Mouse (Mus musculus) lung, adult 2 months (tissue): Measurements from ENCODE around the gene Rufy2.

Experiments used
- CTCF ChIP-seq: fragments of 200-500 bp; IDR thresholded peaks from 2 replicates; pipeline ENCODE4 v1.5.1; 2011; ENCODE audit warnings: mild to moderate bottlenecking, low read length, control low read depth; ENCODE audit not compliant: insufficient read depth
- POLR2A ChIP-seq: fragments of 200-500 bp; IDR thresholded peaks from 2 replicates; pipeline ENCODE4 v1.6.1; 2011; ENCODE audit warnings: low read depth, mild to moderate bottlenecking, control low read depth, low read length, borderline replicate concordance; ENCODE audit errors: extremely low read depth

DNA sequence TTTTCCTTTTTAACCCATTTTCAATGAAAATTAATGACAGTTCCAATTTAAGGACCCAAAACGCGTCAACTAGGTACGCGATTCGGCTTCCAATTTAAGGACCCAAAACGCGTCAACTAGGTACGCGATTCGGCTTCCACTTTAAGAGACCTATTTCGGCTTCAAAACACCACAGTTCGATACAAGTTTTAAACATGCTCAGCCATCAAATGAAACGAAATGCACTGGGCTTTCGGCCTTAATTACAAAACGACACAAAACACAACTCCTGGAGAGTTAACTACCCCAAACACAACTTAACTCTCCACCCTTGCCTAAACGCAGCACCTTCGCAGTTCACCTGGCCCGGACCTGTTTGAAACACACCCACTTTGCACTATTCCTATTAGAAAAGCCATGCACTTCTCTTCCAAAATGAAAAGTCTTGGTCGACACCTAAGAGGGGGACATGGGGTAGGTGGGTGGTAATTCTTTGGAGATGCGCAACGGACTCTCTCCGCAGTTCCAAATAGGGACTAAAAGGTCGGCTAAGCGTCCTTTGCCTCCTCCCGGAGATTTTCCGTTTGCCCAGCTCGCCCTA lies 42.6 kb downstream of the Rufy2 start:
- TF ChIP-seq CTCF (no peak), POLR2A (no peak)
